Mouse (Mus musculus): Measurements from ENCODE around the gene Slc35e3. TPM values are rescaled to one million over a fixed set of nuclear protein-coding genes. Genes with fewer than 3 reads are reported as not detected.

Slc35e3 gene
- polyA plus RNA-seq, 1 experiment from 2014 or later, result 22.4 TPM

DNA sequence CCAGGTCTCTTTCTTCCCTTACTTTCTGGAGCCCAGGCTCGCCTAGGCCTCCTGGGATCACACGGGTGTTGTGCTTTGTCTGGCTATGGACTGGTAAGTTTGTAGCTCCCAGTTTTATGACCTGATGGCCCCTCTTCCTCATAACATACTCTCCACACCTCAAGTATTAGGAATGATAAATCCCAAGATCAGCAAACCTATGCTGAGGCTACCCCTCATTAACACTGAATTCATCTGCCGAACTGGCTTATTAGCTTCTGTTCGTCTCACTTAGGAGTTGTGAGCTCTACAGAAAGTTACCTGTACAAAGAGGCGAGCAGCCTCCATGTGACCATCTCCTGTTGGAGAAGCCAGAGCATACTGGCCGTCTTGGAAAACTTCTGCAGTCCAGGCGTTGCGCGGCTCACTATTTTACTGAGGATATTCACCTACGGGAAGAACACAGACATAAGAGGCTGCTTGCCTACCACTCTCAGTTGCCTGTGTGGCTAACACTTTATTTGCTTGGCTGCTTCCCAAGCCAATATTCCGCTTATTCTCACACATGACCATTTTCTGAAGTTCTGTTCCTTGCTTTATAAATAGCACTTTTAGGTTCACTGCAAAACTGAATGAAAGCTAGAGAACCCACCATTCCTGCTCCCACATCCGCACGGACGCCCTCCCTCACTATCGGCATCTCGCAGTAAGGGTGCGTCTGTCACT is 35.0 kb upstream of the Slc35e3 start:
- 96% methylated on average over 17 of the region's 17 CpGs for WGBS
- Histone ChIP-seq H3K27ac (no peak overlapping the region), H3K36me3 (replicated peaks) (peaks cover 99% of the 10 kb centered on the region), H3K4me3 (no peak overlapping the region), H3K27me3 (ENCODE audit: poor library complexity, severe bottlenecking) (no peaks in the 10 kb centered on the region), H3K9me3 (no peaks in the 10 kb centered on the region), H3K4me1 (no peaks in the 10 kb centered on the region)
- DNase-seq (ENCODE audit: extremely low spot score, low spot score), result no peak

DNA sequence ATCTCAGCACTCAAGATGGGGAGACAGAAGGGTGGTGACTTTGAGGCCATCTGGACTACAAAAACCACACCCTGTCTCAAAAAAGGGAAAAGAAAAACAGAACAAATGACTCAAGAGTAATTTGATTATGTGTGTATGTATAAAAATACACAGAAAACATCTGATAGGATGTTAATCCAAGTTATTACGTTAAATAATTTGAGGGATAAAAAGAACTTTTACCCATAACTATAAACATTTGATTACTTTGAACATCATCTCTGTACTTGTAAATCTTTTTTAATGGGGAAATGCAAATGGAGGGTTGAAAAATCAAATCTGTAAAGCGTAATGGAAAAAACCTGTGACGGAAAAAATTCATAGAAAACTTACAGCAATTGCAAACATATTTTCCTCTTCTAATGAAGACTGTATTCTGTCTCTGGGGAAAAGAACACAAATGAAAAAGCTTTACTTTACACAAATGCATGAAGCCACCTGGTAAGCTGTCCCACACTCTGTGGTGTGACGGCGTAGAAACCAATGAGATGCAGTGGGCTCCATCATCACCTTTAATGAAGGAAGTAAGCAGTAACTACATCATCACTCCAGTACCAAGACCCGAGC is 34.2 kb upstream of the Slc35e3 start:
- Histone ChIP-seq H3K4me1 (no peaks in the 10 kb centered on the region), H3K9me3 (no peaks in the 10 kb centered on the region), H3K36me3 (replicated peaks) (peaks cover 99% of the 10 kb centered on the region), H3K27ac (no peak overlapping the region), H3K4me3 (no peak overlapping the region), H3K27me3 (ENCODE audit: poor library complexity, severe bottlenecking) (no peaks in the 10 kb centered on the region)
- no peak for DNase-seq (ENCODE audit: extremely low spot score, low spot score)
- WGBS, result 97% methylated on average over 6 of the region's 6 CpGs

DNA sequence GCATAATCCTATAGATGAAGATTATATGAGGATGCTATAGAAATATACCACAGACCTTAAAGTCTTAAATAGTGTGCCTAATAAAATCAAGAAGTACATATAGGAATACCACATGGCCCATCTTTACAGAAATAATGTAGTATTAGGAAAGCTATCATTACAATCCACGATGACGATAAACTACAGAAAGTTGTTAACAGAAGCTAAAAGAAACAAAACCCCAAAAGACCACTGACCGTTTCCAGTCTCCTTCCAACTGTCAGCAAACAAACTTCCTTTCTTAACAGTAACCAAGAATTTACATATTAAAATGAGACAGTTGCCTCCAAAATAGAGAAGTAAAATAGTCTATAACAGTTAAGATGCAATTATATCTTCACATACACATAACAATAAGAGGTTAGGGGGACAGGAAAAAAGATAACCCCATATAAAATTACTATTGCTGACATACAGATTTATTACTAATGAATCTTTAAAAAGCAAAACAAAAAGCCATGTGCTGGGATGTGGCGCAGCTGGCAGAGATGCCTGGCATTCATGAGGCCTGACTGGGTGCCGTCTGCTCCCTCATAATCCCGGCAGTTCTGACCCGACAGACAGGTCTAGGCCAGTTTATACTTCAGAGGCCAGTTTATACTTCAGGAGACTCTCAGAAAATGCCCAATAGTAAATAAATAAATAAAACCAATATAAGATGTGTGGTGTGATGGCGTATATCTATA is 33.6 kb upstream of the Slc35e3 start:
- WGBS, result 94% methylated on average over 8 of the region's 8 CpGs
- Histone ChIP-seq H3K4me1 (no peaks in the 10 kb centered on the region), H3K9me3 (no peaks in the 10 kb centered on the region), H3K27ac (no peak overlapping the region), H3K36me3 (replicated peaks) (peaks cover 99% of the 10 kb centered on the region), H3K4me3 (no peak overlapping the region), H3K27me3 (ENCODE audit: poor library complexity, severe bottlenecking) (no peaks in the 10 kb centered on the region)
- no peak for DNase-seq (ENCODE audit: extremely low spot score, low spot score)

DNA sequence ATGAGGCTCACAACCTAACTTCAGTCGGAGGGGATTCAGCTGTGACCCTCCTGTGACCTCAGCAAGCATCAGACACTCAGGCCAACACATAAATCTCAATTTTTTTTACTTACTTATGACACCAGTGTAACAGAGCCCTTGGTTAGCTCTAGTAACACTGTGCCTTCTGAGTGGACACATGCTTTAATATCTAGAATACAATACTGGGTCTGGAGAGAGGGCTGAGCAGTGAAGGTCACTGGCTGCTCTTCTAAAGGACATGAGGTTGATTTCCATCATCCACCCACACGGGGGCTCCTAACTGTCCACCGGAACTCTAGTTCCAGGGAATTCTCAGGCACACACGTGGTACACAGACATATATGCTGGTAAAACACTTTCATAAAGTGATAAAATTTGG is 32.8 kb upstream of the Slc35e3 start:
- DNase-seq (ENCODE audit: extremely low spot score, low spot score), result no peak
- Histone ChIP-seq H3K36me3 (replicated peaks) (peaks cover 99% of the 10 kb centered on the region), H3K4me1 (no peaks in the 10 kb centered on the region), H3K27ac (no peak overlapping the region), H3K27me3 (ENCODE audit: poor library complexity, severe bottlenecking) (no peaks in the 10 kb centered on the region), H3K4me3 (no peak overlapping the region), H3K9me3 (no peaks in the 10 kb centered on the region)
- WGBS, result 94% methylated on average over 4 of the region's 4 CpGs

DNA sequence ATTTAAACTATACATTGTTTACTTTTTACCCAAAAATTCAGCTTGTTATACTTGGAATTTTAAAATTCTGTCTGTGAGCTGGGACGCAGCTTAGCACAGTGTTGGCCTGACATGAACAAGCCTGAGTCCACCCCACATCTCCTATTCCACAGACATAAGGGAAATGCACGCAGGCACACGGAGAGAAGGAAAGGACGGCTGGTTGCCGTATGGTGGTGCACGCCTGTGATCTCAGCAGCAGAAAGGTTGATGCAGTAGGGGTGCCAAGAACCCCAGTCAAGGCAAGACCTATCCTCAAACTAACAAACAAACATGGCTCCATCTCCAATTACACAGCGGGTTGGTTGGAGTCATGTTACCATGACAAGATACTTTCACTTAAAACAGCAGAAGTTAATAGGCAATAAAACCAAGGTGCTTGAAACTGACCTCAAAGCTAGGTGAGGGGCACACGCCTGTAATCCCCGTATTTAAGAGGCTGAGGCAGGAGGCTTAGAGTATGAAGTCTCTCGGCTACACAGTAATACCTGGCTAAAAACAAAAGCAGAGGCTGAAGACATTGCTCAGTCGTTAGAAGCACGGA is 32.3 kb upstream of the Slc35e3 start:
- H3K36me3 ChIP-seq (replicated peaks), result peaks cover 99% of the 10 kb centered on the region
- no peaks in the 10 kb centered on the region for H3K27me3 ChIP-seq (ENCODE audit: poor library complexity, severe bottlenecking)
- H3K4me3 ChIP-seq, result no peak overlapping the region
- no peaks in the 10 kb centered on the region for H3K4me1 ChIP-seq
- H3K27ac ChIP-seq, result no peak overlapping the region
- DNase-seq (ENCODE audit: extremely low spot score, low spot score), result no peak
- 93% methylated on average over 12 of the region's 12 CpGs for WGBS
- no peaks in the 10 kb centered on the region for H3K9me3 ChIP-seq

DNA sequence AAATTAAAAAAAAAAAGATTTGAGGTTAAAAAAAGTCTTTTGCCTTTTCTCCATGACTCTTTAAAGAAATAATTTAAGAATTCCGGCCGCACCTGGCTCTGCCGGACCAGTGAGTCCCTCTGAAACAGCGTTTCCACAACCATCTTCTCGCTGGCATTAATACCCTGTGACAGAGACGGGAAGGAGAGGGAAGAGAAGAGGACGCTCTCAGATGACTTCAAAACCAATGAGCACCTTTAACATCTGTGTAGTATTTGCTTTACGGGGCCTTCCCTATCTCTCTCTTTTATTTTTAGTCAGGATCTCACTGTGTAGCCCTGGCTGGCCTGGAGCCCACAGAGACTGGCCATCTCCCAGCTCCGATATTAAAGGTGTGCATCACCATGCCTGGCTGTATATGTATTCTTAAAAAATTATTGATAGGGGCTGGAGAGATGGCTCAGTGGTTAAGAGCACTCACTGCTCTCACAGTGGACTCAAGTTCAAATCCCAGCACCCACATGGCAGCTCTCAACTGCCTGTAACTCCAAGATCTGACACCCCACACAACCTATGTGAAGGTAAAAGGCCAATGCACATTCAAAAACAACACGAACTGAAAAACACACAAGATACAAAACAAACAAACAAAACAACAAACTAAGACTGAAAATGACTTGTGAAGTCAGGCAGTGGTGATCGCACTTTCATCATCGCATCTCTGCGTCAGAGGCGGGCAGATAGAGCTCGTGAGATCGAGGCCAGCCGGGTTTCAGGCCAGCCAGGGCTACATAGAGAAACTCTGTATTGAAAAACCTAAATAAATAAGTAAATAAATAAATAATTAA is 31.5 kb upstream of the Slc35e3 start:
- 95% methylated on average over 17 of the region's 17 CpGs for WGBS
- H3K36me3 ChIP-seq (replicated peaks), result peaks cover 99% of the 10 kb centered on the region
- no peak overlapping the region for H3K27ac ChIP-seq
- no peaks in the 10 kb centered on the region for H3K9me3 ChIP-seq
- no peak overlapping the region for H3K4me3 ChIP-seq
- DNase-seq (ENCODE audit: extremely low spot score, low spot score), result no peak
- H3K27me3 ChIP-seq (ENCODE audit: poor library complexity, severe bottlenecking), result no peaks in the 10 kb centered on the region
- H3K4me1 ChIP-seq, result no peaks in the 10 kb centered on the region

DNA sequence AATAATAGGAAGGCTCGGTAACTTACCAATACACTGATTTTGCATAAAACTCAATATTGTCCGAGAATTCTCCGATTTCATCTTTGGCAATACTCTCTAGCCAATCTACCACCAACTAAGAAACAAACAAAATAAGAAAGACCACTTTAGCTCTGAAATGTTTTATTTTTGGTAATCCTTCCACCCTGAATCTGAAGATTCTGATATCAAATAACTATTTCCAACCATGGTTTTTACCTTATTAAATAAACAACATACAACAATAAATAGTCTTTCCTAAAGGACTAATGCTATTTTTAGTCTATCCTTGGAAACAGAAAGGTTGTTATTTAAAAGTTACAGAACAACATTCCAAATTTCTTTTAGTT is 30.9 kb upstream of the Slc35e3 start:
- Histone ChIP-seq H3K4me3 (no peak overlapping the region), H3K4me1 (no peaks in the 10 kb centered on the region), H3K27me3 (ENCODE audit: poor library complexity, severe bottlenecking) (no peaks in the 10 kb centered on the region), H3K27ac (no peak overlapping the region), H3K9me3 (no peaks in the 10 kb centered on the region), H3K36me3 (replicated peaks) (peaks cover 99% of the 10 kb centered on the region)
- no peak for DNase-seq (ENCODE audit: extremely low spot score, low spot score)
- 91% methylated on average over 3 of the region's 3 CpGs for WGBS

DNA sequence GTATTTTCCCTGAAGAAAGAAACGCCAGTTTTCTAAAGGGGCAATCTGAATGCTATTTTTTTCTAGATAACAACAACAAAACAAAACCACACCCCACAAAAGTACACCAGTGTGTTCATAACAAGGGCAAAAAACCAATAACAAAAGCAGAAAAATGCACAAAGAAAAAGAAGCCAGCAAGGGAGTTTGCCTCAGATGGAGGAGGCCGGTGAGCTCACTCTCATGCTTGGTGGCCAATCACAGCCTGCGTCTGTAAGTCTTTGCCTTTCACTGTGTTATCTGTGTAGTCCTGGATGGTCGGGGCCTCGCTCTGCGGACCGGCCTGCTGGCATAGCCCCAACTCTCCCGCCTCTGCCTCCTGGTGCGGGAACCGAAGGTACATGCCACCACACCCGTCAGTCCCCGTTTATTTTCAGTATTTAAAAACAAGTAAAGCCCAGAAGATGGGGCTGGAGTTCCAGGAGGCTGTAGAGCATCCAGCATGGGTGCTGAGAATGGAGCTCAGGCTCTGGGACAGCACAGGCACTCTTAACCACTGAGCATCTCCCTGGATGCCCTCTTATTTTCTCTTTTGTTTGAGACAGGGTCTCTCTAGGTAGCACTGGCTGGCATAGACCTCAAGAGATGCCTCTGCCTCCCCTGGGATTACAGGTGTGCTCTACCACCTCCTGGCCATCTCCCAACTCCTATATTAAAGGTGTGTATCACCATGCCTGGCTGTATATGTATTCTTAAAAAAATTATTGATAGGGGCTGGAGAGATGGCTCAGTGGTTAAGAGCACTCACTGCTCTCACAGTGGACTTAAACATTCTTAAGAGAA is 30.3 kb upstream of the Slc35e3 start:
- H3K4me3 ChIP-seq, result no peak overlapping the region
- no peaks in the 10 kb centered on the region for H3K27me3 ChIP-seq (ENCODE audit: poor library complexity, severe bottlenecking)
- 94% methylated on average over 12 of the region's 12 CpGs for WGBS
- H3K36me3 ChIP-seq (replicated peaks), result peaks cover 98% of the 10 kb centered on the region
- no peaks in the 10 kb centered on the region for H3K9me3 ChIP-seq
- no peak overlapping the region for H3K27ac ChIP-seq
- no peaks in the 10 kb centered on the region for H3K4me1 ChIP-seq
- DNase-seq (ENCODE audit: extremely low spot score, low spot score), result no peak

DNA sequence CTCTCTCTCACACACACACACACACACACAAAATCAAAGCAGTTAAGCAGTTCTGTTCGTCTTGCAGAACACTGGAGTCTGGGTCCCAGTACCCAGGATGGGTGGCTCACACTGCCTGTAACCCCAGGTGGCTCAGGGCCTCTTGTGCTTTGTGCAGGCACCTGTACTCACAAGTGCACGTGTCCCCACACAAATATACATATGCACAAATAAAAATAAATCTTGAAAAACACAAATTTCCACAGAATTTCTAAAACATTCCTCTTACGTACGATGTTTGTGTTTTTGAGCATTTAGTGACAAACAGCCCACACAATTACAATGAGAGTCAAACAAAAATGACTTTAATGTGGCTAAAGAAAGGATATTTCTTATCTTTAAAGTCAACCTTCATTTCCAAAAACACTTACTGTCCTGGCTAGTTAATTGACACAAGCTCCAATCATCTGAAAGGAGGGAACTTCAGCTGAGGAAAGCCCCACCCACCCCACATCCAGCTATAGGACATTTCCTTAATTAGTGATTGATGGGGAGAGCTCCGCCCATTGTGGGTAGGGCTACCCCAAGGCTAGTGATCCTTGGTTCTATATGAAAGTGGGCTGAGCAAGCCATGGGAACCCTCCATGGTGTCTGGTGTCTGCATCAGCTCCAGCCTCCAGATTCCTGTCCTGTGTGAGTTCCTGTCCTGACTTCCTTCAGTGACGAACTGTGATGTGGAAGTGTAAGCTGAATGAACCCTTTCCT is 29.4 kb upstream of the Slc35e3 start:
- no peaks in the 10 kb centered on the region for H3K4me1 ChIP-seq
- H3K4me3 ChIP-seq, result no peak overlapping the region
- no peaks in the 10 kb centered on the region for H3K27me3 ChIP-seq (ENCODE audit: poor library complexity, severe bottlenecking)
- H3K27ac ChIP-seq, result no peak overlapping the region
- WGBS, result 93% methylated on average over 6 of the region's 6 CpGs
- H3K36me3 ChIP-seq (replicated peaks), result peaks cover 98% of the 10 kb centered on the region
- H3K9me3 ChIP-seq, result no peaks in the 10 kb centered on the region
- no peak for DNase-seq (ENCODE audit: extremely low spot score, low spot score)

DNA sequence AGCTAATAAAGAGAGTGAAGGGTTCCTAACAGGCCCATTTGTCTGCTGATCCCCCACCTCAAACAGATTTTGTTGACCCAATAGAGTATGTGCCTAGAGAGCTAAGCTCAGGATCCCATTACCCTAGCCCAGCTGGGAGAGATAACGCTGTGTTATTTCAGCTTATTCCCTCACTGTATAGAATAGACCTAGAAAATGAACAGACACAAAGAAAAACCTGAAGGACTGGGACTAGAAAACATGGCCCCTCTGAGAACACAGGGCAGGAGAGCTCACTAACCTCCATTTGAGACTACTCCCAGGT is 28.6 kb upstream of the Slc35e3 start:
- Histone ChIP-seq H3K4me1 (no peaks in the 10 kb centered on the region), H3K27me3 (ENCODE audit: poor library complexity, severe bottlenecking) (no peaks in the 10 kb centered on the region), H3K36me3 (replicated peaks) (peaks cover 98% of the 10 kb centered on the region), H3K27ac (no peak overlapping the region), H3K9me3 (no peaks in the 10 kb centered on the region), H3K4me3 (no peak overlapping the region)
- WGBS, result 100% methylated on average over 1 of the region's 1 CpGs
- no peak for DNase-seq (ENCODE audit: extremely low spot score, low spot score)

DNA sequence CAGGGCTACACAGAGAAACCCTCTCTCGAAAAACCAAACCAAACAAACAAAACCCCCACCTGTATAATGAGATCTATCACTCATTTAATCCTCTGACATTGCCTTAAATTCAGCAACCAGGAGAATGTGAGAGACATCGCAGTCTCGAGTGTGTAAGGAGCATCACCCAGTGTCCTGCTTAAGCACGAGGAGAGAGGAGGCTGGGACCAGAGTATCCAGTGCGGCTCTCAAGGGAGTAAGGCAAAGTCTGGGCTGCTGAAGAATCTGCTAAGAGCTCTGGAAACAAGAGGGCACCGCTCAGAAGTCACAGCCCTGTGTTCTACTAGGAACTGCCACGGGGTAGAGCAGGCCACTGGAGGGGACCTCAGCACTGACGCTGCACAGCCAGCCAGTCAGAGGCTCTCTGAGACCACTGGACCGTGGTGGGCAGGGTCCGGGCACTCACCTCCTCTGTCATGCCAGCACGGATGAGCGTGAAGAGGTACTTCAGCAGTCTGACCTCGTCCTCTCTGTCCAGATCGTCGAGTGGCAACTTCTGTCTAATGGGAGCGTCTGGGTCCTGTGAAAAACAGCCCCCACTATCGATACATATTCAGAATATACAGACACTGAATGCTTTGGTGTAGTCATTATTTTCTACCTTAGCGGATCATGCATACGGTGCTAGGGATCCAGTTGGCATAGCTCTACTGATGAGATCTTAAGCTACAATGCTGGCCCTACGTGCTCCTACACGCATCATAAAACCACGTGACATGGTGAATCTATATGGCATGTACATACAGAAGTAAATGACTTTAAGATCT is 28.0 kb upstream of the Slc35e3 start:
- Histone ChIP-seq H3K36me3 (replicated peaks) (peaks cover 98% of the 10 kb centered on the region), H3K9me3 (no peaks in the 10 kb centered on the region), H3K4me3 (no peak overlapping the region), H3K4me1 (no peaks in the 10 kb centered on the region), H3K27me3 (ENCODE audit: poor library complexity, severe bottlenecking) (no peaks in the 10 kb centered on the region), H3K27ac (no peak overlapping the region)
- WGBS, result 95% methylated on average over 22 of the region's 22 CpGs
- no peak for DNase-seq (ENCODE audit: extremely low spot score, low spot score)

Data from forebrain, embryonic 10.5 days (tissue).